Mouse (Mus musculus): Measurements from ENCODE around the gene Tmco4.
A peak's percentile ranks its signal among the peaks of the same experiment; 100 is the strongest.

Tmco4 gene

DNA sequence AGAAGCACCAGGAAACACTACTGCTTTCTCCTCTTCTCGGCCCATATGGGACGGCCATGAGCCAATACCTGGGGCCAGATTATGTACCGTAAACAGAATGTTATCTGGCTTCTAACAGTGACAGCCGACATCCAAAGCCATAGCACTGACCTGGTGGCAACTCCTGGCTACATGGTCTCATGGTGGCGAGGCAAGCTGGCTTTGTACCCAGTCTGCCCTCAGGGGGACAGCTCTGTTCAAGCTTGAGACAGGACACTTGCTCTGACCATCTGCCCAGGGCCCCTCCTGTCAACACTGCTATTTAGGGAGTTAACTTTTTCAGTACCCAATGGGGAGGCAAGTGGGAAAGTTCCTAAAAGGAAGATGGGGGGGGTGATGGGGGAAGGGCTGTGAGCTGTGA is 84.6 kb downstream of the Tmco4 start:
- DNase-seq (ENCODE audit: low spot score), result no peak

DNA sequence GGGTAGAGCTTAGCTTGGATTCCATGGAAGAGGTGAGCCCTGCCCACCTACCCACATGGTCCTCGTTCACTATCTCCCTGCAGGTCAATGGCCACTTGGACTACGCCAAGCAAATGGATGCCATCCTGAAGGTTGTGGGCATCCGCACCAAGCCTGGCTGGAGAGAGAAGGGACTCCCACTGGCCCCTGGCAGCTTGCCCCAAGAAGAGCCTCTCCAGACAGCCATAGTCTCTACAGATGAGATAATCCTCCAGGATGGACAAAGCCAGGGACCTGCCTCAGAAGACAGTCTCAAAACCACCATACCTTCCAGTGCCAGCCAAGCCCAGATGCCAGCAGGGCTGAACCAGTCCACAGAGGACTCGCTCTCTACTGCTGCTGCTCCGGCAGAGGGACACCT is 85.3 kb downstream of the Tmco4 start:
- DNase-seq (ENCODE audit: low spot score), result no peak

DNA sequence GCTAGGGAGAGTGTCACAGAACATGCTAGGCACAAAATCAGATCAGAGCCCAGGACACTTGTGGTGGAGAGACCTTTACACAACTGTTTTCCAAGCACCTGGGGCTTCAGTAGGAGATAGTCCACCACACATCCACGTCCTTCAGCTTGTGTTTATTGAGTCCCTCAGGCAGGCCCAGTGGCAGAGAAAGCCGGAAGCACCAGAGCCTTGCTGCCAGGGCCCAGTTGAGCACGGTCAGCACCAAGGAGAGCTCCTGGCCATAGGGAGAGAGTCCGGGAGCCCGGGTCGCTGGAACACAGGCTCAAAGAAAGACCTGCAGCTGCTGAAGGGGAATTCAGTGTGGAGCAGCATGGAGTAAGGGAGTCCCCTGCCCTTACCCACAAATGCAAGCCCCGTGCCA is 86.9 kb downstream of the Tmco4 start:
- DNase-seq (ENCODE audit: low spot score), result no peak

DNA sequence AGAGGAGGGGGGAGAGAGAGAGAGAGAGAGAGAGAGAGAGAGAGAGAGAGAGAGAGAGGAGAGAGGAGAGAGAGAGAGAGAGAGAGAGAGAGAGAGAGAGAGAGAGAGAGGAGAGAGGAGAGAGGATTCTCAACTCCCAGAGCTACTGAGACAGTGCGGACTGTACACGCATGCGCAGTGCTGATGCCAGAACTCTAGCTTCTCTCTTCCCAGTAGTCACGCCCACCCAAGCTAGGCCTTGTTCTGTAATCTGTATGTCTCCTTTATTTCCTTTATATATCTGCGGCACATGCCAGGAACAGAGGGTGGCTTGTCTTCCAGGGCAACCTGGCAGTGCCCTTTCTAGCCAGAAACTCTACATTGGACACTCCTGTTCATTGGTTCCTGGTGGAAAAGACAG is 92.1 kb downstream of the Tmco4 start:
- no peak for DNase-seq (ENCODE audit: low spot score)

DNA sequence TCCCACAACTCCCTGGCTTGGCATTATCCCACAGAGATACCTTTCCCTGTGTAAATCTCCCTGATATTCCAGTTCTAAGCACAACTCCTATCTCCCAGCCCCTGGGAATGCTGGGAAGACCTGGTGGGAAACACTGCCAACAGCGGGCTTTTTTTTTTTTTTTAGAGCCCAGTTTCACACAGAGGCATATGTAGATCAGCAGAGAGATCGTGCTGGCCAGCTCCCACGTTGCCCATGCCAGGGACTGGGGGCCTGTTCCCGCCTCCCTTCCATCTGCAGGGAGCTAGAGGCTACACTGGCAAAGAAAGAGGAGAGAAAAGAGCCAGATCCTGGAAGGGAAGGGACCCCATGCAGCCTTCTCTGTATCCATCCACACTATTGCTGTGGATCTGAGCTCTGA is 95.6 kb downstream of the Tmco4 start:
- DNase-seq (ENCODE audit: low spot score), result no peak

DNA sequence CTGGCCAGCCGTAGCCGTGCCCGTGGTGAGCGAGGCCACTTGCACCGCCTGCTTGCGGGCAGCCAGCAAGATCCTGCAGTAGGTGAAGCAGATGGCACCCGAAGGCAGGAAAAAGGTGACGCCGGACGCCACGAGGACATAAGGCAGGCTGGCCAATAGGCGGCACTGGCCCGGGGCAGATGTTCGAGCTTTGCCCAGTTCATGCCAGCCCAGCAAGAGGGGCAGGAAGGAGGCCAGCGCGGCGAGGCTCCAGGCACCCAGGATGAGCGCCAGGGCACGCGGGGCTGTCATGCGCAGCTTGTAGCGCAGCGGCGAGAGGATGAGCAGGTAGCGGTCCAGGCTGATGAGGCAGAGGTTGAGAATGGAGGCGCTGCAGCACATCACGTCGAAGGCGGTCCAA is 101.4 kb downstream of the Tmco4 start:
- DNase-seq (ENCODE audit: low spot score), result no peak

DNA sequence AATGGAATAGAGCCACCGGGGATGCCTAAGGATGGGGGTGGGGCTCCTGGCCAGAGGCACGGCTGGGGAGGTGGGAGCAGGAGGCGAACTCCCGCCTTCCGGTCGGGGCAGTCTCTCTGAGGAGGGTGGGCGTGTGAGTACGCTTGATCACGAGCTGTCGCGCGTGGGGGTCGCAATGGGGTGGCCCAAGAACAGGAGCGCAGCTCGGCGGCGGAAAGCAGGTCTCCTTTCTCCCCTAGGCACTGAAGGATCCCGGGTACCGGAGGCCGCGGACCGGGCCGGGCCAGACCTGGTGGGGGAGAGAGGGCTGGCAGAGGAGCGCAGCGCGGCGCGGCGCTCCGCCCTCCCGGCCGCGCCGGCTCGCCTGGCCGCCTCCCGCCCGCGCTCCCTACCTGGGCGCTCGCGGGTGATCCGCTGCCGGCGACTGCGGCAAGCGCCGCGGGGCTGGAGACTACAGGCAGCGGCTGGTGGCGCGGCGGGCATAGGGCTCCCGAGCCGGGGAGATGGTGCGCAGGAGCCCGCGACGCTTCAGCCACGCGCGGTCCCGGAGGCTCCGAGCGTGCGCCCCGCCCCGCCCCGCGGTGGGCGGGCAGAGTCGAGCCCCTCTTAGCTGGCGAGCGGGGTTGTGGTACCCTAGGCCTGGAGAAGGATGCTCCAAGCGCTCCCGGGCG is 102.5 kb downstream of the Tmco4 start, which contains the start of gene Htr6:
Htr6 (minus strand) TSS at position 530 of the 671 bp plus-strand sequence.
- peak; percentile 58 for DNase-seq (ENCODE audit: low spot score)

DNA sequence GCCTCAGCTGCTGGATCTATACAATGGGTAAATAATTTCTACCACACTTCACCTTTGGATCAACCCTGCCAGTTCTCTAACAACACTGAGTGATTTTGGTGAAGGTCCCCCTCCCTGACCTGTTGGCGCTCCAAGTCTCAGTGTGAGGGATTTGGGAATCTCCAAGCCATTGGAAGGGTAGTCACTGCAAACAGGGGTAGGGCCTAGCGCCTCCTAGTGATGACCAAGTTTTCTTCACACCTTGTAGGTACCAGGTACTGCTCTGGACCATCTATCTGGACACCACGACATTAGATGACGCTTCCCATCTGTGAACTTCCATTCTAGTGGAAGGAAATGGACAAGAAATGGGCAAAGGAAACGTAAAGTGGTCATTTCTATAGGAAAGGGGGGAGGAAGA is 103.2 kb downstream of the Tmco4 start:
- DNase-seq (ENCODE audit: low spot score), result peak; percentile 63

DNA sequence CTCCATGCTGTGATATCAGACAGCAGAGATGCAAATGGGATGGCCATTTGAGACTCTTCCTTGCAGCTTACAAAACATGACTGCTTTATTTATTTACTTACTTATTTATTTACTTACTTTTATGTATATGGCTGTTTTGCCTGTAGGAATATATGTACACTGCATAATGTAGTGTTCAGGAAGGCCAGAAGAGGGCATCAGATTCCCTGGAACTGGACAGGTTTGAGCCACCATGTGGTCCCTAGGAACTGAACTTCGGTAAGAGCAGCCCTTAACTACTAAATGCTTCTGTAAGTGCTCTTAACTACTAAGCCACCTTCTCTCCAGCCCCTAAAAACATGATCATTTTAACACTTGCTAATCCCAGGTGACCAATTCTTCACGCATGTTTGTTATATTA is 105.6 kb downstream of the Tmco4 start:
- no peak for DNase-seq (ENCODE audit: low spot score)

DNA sequence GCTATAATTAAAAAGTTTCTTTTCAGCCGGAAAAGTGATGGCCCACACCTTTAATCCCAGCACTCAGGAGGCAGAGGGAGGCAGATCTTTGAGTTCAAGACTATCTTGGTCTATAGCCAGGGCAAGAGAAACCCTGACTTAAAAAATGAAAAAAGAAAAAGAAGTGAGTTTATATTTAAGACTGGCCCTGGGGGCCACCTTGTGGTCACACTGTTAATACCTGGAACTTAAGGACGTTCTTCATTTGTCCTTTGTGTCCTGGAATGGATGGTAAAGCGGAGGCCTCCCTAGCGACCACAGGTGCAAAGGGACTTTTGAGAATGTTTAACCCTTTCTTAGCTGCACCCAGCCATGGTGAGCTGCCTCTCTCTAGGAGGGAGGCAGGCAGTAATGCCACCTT is 106.0 kb downstream of the Tmco4 start:
- peak; percentile 66 for DNase-seq (ENCODE audit: low spot score)

DNA sequence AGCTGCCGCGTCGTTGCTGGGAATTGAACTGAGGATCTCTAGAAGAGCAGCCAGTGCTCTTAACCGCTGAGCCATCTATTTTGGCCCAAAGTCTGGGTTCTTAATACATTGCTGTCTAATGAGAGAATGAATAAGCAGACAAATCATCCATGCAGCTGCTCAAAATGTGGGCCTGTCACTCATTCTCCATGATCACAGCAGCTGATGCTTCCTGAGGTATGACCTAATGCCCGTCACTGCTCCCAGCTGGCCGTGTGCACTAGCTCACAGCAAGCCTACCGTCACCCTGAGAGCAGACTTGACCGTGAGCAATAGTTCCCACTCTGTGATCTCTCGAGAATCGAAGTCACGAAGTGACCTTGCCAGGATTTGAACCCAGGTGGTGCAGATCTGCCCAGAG is 106.8 kb downstream of the Tmco4 start:
- DNase-seq (ENCODE audit: low spot score), result no peak

DNA sequence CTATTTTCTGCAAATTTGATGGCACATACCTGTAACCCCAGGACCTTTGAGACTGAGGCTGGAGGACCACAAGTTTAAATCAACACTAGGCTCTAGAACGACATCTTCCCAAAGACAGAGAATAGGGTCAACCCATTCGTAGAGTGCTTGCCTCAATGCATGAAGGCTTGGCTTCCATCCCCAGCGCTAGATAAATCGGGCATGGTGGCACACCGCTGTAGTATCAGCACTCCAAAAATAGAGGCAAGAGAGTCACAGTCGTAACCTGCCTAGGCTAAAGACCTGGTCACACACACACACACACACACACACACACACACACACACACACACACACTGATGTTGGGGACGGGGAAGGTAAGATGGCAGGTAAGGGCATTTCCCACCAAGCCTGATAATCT is 107.6 kb downstream of the Tmco4 start:
- no peak for DNase-seq (ENCODE audit: low spot score)

DNA sequence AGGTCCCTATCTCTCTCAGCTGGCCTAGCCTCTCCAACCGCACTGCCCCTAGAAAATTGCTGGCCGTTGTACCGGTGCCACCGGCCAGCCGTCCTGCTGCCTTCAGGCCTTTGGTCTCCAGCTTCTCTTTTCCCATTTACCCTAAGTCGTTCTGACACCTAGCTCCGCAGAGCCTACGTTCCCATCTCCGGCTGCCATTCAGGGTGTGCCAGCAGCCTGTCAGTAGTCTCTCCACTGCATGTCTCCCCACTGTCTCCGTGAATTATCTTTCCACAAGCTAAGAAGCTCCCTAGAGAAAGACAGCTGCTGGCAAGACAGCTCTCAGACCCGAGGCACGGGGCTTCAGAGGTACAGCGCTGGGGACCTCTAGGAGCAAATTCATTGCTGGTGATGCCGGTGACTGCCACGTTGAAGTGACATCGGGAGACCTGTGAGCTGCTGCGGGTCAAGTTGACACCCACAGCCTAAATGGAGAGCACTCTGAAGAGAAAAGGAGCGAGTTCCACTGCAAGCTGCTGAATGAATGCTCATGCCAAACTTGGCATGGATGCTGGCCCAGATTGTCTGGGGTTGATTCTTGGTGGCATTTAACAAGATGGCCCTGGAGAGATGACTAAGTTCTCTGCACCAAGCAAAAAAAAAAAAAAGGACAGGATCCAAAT is 108.7 kb downstream of the Tmco4 start:
- no peak for DNase-seq (ENCODE audit: low spot score)

DNA sequence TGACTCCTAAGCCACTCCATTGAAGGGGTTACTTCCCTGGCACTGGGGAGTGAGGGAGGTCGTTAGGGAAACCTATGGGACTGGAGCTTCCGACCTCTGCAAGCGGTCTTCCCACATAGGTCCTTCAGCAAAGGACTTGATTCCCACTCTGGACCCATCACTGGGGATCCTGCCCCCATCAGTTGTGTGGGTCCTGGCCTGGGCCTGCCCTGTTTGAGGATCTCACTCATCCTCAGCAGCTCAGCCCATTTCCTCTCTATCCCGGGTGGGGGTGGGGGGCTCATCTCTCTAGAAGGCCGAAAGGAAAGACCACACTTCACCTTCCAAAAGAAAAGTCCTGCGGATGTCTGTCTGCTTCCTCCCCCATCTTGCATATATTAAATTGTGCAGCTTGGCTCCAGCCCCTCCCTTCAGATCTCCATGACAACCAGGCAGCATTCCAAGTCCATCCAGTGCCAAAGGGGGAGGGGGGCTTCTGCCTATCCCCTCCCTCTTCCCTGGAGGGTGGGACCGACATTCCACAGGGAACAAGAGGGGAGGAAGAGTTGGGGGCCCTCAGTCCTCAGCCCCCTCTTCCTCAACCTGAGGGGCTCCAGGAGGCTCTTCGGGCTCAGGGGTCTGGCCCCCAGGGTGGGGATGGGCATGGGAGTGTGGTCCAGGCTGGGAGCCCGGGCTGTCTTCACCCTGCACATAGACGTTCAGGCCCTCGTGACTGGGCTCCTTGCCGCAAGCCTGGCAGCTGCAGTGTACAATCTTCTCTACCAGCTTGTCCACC is 110.3 kb downstream of the Tmco4 start:
- DNase-seq (ENCODE audit: low spot score), result peak; percentile 83

DNA sequence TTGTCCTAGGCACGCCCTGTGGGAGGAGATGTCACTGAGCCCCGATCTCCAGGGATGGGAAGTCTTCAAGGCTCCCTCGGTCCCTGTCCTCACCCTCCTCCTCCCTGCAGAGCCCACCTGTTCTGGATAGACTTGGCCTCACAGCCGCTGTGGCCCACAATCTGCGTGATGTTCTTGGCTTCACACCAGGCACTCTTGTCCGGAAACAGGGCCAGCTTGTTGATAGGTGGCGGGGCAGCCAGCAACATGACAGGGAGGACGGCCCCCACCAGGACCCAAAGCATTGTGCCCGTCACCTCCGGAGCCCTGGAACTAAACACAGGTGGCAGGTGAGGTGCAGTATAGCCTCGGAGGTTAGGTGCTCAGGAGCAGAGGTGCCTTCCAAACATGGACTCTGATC is 112.6 kb downstream of the Tmco4 start:
- no peak for DNase-seq (ENCODE audit: low spot score)

DNA sequence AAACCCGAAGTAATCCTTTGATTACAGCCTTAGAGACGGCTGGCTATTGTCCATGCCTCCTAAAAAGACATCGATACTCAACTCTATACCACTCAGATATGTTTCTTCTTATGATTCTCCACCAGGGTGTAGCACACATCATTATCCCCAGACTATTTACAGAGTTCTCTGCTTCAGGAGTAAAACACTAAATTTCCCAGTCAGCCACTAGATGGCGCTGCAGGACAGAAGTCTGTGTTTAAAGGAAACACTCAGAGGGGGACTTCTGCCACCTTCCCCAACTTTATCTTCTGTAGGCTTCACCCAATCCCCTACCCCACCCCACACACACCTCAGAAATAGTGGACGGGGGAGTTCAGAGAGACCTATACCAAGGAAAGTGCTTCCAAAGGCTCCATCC is 113.3 kb downstream of the Tmco4 start:
- DNase-seq (ENCODE audit: low spot score), result peak; percentile 93

DNA sequence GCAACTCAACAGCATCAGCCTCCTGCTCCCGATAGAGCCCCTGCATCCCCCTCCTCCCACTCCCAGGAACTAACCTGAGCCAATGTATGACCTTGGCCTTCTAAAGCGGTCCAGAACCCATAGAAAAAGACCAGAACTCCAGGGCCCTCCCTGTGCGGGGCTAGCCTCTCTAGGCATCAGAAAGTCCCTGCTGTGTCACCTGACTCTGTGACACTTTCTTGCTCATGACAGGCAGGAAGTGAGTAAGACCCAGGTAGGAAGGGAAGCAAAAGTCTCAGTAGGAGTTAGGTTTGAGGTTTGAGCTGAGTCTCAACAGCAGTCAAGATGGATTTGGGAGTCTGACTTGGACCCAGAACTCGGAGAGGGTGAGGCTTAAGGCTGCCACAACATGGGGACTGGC is 114.3 kb downstream of the Tmco4 start:
- no peak for DNase-seq (ENCODE audit: low spot score)

DNA sequence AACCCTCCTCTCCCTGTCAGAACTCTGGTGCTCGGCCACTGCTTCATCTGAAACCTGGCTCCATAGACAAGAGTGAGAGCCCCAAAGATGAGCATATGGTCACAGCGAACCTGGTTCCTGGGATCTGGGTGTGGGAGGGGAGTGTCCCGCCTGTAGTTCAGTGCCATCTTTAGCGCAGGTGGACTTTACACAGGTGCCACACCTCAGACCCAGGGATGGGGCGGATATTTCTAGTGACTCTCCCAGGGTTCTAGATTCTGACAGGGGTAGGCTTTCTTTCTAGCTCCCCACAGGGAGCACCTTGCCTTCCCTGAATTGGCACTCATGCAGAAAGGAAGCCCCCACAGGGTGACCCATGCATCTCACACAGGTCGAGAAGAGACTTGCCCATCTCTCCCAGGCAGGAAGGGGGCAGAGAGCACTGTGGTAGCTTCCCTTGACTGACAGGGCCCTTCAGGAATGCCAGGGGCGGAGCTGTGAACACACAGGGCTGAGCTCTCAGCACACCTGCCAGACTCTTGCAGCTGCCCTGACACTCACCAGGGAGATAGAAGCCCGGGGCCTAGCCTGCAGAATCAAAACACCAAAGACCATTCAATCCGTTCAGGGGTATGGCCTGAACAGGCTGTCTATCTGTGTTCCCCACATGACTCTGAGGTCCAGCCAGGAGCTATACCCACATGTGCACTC is 116.4 kb downstream of the Tmco4 start:
- peak; percentile 39 for DNase-seq (ENCODE audit: low spot score)

DNA sequence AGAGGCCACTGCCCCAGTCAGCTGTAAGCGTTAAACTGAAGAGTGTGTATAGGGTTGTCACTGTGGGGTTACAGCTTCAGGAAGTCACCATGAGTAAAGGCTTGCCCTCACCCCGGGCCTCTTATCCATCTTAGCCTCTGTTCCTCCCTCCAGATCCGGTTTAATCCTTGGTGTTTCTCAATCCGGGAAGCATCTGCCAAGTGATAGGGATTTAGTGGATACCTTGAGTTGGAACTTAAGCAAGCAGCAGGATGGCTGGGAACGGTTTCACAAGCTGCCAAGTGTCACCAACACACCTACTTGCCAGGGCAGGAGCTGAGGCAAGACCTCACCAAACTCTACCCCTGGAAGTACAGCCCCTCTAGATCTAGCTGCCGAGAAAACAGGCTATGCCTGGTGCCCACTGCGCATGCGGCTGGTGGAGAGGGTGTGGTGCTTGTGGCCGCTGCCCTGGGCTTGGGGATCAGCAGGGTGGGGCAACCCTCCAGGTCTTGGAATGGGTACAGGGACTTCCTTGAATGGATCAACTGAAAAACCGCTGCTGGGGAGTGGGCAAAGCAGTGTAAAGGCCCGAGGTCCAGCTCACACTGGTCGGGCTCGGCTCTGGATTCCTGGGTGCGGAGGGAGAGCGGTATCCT is 117.7 kb downstream of the Tmco4 start:
- DNase-seq (ENCODE audit: low spot score), result no peak

DNA sequence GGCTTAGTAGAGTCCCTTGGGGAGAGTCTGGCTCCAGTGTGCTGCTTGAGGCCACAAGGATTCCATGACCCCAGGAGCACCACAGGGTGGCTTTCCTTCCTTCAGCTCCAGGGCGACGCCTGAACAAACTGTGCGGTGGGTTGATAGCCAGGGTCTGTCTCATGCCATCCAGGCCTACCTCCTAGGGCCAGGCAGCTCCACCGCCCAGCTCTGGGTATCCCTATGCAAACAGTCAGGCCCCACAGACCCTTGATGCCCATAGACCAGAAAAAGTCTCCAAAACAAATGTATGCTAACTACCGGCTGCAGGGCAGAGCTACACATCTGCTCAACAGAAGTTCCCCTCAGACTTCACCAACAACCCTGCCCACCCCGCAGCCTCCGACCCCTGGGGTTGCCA is 118.4 kb downstream of the Tmco4 start:
- peak; percentile 51 for DNase-seq (ENCODE audit: low spot score)

DNA sequence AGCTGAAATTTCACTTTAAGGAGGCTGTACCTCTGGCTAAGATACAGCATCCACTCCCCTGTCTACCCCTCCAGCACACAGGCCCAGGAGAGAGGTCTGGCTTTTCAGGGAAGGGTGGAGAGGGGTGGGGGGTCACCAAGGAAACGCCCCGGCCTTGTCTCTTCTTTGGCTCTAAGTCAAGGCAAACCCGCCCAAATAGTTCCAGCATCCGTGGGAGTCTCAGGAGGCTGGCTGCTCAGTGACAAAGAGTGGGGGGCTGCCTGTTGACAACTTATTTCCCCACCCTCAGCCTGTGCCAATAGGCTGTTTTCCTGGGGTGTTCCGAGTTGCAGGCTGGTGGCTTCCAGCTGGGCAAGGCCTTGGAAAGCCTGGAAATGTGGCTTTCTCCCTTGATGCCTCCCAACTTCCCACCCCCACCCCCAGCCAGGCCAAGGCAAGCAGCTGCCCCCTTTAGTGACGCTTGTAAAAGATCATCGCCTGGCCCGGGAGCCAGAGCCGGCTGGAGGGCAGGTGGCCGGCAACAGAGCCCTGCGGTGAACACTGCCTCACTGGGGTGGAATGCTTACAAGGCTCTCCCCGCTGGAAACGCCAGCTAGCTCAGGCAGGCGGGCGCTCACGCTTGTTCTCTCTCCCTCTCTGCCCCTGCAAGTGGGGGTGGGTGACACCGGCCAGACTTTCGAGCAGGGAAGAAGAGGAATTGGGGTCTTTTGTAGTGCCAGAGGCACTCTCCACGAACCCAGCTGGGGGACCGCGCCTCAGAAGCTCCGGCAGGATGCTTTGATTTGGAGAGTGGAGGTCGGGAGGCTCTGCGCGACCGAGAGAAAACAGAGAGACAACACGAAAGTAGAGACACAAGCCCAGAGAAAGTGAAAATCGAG is 119.0 kb downstream of the Tmco4 start:
- peak; percentile 77 for DNase-seq (ENCODE audit: low spot score)
